Mouse (Mus musculus): ENCODE data around the gene Olfr725. TPM values are rescaled to one million over a fixed set of nuclear protein-coding genes. Genes with fewer than 3 reads are reported as not detected.
A peak's percentile ranks its signal among the peaks of the same experiment; 100 is the strongest.

The Olfr725 gene
- polyA plus RNA-seq (2015; fragmentation: Nextera tagmentation; extraction: Ambion mirVana): not detected in 2 replicates

- no peak within 1 kb of the TSS for H3K27ac ChIP-seq (replicated peaks)
Measured at GRCm38 (mm10) chr14:50040275-50040674, at the start of gene Olfr725. TSS of gene Olfr725 (minus strand) at chr14:50040375.

GRCm38 (mm10) chr14:50062733-50063104 lies 22.5 kb upstream of the Olfr725 start:
- Histone ChIP-seq H3K4me3 (peak overlapping the region; percentile 93), H3K4me2 (replicated peaks) (peak overlapping the region; percentile 83), H3K9ac (replicated peaks) (peak overlapping the region; percentile 64; the same call in 1 of the 2 replicates), H3K9me3 (no peaks in the 10 kb centered on the region), H3K27ac (replicated peaks) (peak overlapping the region; percentile 86), H3K27me3 (no peaks in the 10 kb centered on the region), H3K36me3 (no peaks in the 10 kb centered on the region), H3K4me1 (peaks cover 5% of the 10 kb centered on the region; the same call in 1 of the 2 replicates)
- 0% methylated on average over 4 of the region's 4 CpGs for WGBS
- ATAC-seq (replicated peaks): peak; percentile 44

More at GRCm38 (mm10) chr14:50040275-50040674, at the start of gene Olfr725:
- Histone ChIP-seq H3K4me1 (no peaks in the 10 kb centered on the region), H3K36me3 (no peaks in the 10 kb centered on the region), H3K9me3 (no peaks in the 10 kb centered on the region), H3K27me3 (no peaks in the 10 kb centered on the region), H3K4me3 (no peak within 1 kb of the TSS), H3K4me2 (replicated peaks) (no peak within 1 kb of the TSS), H3K9ac (replicated peaks) (no peak within 1 kb of the TSS)
- ATAC-seq (replicated peaks): no peak

DNA sequence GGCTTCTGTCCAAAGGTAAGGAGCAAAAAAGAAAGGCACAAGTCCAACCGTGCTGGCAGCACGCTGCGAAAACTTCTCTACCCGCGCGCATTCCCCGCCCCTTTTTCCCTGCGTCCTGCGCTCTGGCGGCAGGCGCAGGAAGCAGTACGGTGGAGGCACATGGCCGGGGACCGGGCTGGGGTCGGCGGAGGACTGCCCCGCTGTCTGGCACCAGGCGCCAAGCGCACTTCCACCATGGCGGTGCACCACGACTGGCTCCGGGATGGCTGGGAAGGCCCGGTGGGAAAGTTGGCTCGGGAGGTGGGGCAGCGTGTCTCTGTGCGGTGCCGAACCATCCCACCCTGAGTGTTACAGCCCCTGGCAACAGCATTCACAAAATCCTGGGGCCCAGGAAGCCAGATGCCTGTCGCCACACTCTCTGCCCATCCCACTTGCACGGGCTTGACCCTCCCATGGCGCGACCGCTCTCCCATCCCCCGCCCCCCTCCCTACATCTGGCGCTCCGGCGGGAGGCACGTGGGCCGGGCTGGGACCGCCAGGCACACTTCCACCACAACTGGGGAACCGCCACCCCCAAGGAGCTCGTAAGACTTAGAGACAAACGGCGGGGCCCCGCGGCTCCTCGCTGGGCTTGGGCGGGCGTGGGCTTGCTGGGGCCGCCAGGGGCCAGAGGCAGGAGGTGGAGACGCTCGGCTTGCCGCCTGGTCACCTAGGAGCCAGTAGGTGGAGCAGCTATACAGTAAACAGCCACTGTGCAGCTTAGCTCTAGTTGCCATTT lies 22.0 kb upstream of the Olfr725 start:
- Histone ChIP-seq H3K27ac (replicated peaks) (peak overlapping the region; percentile 86), H3K9ac (replicated peaks) (peak overlapping the region; percentile 64), H3K4me2 (replicated peaks) (peak overlapping the region; percentile 83), H3K4me1 (peaks cover 5% of the 10 kb centered on the region; the same call in 1 of the 2 replicates), H3K9me3 (no peaks in the 10 kb centered on the region), H3K4me3 (peak overlapping the region; percentile 93), H3K27me3 (no peaks in the 10 kb centered on the region), H3K36me3 (no peaks in the 10 kb centered on the region)
- ATAC-seq (replicated peaks): peak; percentile 96
- WGBS: 1% methylated on average over 52 of the region's 52 CpGs

GRCm38 (mm10) chr14:50061590-50061954 lies 21.4 kb upstream of the Olfr725 start:
- WGBS: 0% methylated on average over 13 of the region's 13 CpGs
- ATAC-seq (replicated peaks): peak; percentile 47
- H3K4me2 ChIP-seq (replicated peaks): peak overlapping the region; percentile 83
- peak overlapping the region; percentile 93 for H3K4me3 ChIP-seq
- H3K36me3 ChIP-seq: no peaks in the 10 kb centered on the region
- no peaks in the 10 kb centered on the region for H3K9me3 ChIP-seq
- H3K27ac ChIP-seq (replicated peaks): peak overlapping the region; percentile 86
- H3K27me3 ChIP-seq: no peaks in the 10 kb centered on the region
- peak overlapping the region; percentile 64 for H3K9ac ChIP-seq (replicated peaks)
- H3K4me1 ChIP-seq: peaks cover 5% of the 10 kb centered on the region; the same call in 1 of the 2 replicates

- peak overlapping the region; percentile 83 for H3K4me2 ChIP-seq (replicated peaks)
- H3K4me3 ChIP-seq: peak overlapping the region; percentile 93
- H3K9me3 ChIP-seq: no peaks in the 10 kb centered on the region
- ATAC-seq (replicated peaks): no peak
- peaks cover 5% of the 10 kb centered on the region; the same call in 1 of the 2 replicates for H3K4me1 ChIP-seq
- H3K27ac ChIP-seq (replicated peaks): no peak overlapping the region
- 17% methylated on average over 11 of the region's 11 CpGs for WGBS
- H3K9ac ChIP-seq (replicated peaks): peak overlapping the region; percentile 64
- H3K36me3 ChIP-seq: no peaks in the 10 kb centered on the region
- H3K27me3 ChIP-seq: no peaks in the 10 kb centered on the region
Measured at GRCm38 (mm10) chr14:50061179-50061578, 21.0 kb upstream of the Olfr725 start.

DNA sequence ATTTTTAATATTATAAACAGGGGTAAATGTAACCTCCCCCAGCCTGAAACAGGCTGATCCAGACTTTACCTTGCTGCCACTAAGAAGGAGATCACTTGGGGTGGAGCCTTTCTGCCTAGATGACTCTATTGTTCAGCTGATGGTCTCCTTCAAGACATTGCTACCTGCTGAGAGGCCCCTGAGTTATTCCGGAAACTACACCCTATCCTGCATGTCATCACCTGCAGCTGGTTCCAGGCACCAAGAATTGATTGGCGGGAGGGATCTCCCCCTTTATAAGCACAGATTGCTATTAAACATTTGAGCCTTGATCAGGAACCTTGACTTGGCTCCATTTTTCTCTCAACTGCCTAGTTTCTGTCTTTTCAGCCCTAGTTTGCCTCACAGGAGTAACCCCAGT lies 8.1 kb downstream of the Olfr725 start:
- Histone ChIP-seq H3K27ac (replicated peaks) (no peak overlapping the region), H3K9me3 (no peaks in the 10 kb centered on the region), H3K4me3 (no peak overlapping the region), H3K27me3 (no peaks in the 10 kb centered on the region), H3K4me1 (no peaks in the 10 kb centered on the region), H3K9ac (replicated peaks) (no peak overlapping the region), H3K36me3 (no peaks in the 10 kb centered on the region), H3K4me2 (replicated peaks) (no peak overlapping the region)
- no peak for ATAC-seq (replicated peaks)
- 84% methylated on average over 2 of the region's 2 CpGs for WGBS

GRCm38 (mm10) chr14:50031356-50031755 lies 8.8 kb downstream of the Olfr725 start:
- Histone ChIP-seq H3K27ac (replicated peaks) (no peak overlapping the region), H3K9me3 (no peaks in the 10 kb centered on the region), H3K4me2 (replicated peaks) (no peak overlapping the region), H3K27me3 (no peaks in the 10 kb centered on the region), H3K9ac (replicated peaks) (no peak overlapping the region), H3K4me3 (no peak overlapping the region), H3K4me1 (no peaks in the 10 kb centered on the region), H3K36me3 (no peaks in the 10 kb centered on the region)
- WGBS: 87% methylated on average over 4 of the region's 4 CpGs
- ATAC-seq (replicated peaks): no peak

GRCm38 (mm10) chr14:50026371-50026770 lies 13.8 kb downstream of the Olfr725 start:
- Histone ChIP-seq H3K36me3 (no peaks in the 10 kb centered on the region), H3K27me3 (no peaks in the 10 kb centered on the region), H3K4me3 (no peak overlapping the region), H3K27ac (replicated peaks) (no peak overlapping the region), H3K4me1 (no peaks in the 10 kb centered on the region), H3K9me3 (no peaks in the 10 kb centered on the region), H3K4me2 (replicated peaks) (no peak overlapping the region), H3K9ac (replicated peaks) (no peak overlapping the region)
- no peak for ATAC-seq (replicated peaks)
- whole genome bisulfite sequencing: 92% methylated on average over 2 of the region's 2 CpGs

Other genes with a start within 250 kb of the Olfr725 start
- not detected in 2 replicates for gene Olfr722, start 138.4 kb downstream of the Olfr725 start, polyA plus RNA-seq (2015; fragmentation: Nextera tagmentation; extraction: Ambion mirVana)
- not detected in 2 replicates for gene Olfr723, start 108.6 kb downstream of the Olfr725 start, polyA plus RNA-seq (2015; fragmentation: Nextera tagmentation; extraction: Ambion mirVana)
- gene Olfr724, start 77.1 kb downstream of the Olfr725 start, polyA plus RNA-seq (2015; fragmentation: Nextera tagmentation; extraction: Ambion mirVana): not detected in 2 replicates
- gene Olfr726, start 50.6 kb upstream of the Olfr725 start, polyA plus RNA-seq (2015; fragmentation: Nextera tagmentation; extraction: Ambion mirVana): not detected in 2 replicates
- gene Olfr727, start 82.8 kb upstream of the Olfr725 start, polyA plus RNA-seq (2015; fragmentation: Nextera tagmentation; extraction: Ambion mirVana): not detected in 2 replicates
- not detected in 2 replicates for gene Olfr728, start 102.3 kb upstream of the Olfr725 start, polyA plus RNA-seq (2015; fragmentation: Nextera tagmentation; extraction: Ambion mirVana)
- not detected in 2 replicates for gene Olfr729, start 112.5 kb upstream of the Olfr725 start, polyA plus RNA-seq (2015; fragmentation: Nextera tagmentation; extraction: Ambion mirVana)
- not detected in 2 replicates for gene Olfr730, start 147.8 kb upstream of the Olfr725 start, polyA plus RNA-seq (2015; fragmentation: Nextera tagmentation; extraction: Ambion mirVana)
- not detected in 2 replicates for gene Olfr731, start 201.5 kb upstream of the Olfr725 start, polyA plus RNA-seq (2015; fragmentation: Nextera tagmentation; extraction: Ambion mirVana)
- gene Olfr732, start 243.8 kb upstream of the Olfr725 start, polyA plus RNA-seq (2015; fragmentation: Nextera tagmentation; extraction: Ambion mirVana): not detected in 2 replicates

Measured in forebrain, embryonic 15.5 days (tissue).